Mouse (Mus musculus) embryonic facial prominence, embryonic 14.5 days (tissue): Measurements from ENCODE around the gene Ergic1. TPM values are rescaled to one million over a fixed set of nuclear protein-coding genes. Genes with fewer than 3 reads are reported as not detected.

Experiments
- ATAC-seq: fragments of 200-750 bp; cut with Nextera tagmentation; 2 replicates; pipeline ENCODE4 v1.8.0; 2017; ENCODE audit warnings: low read depth, moderate number of reproducible peaks, moderate TSS enrichment
- DNase-seq: peaks from one replicate; pipeline ENCODE4 v3.0.0-alpha.2; 2015; ENCODE audit warnings: low spot score
- H3K27ac ChIP-seq: fragments of 300-500 bp; sonication (generic); replicated peaks from 2 replicates; pipeline ENCODE4 v1.5.1; 2014; ENCODE audit warnings: low read depth, mild to moderate bottlenecking, low read length, moderate library complexity
- H3K27me3 ChIP-seq: fragments of 300-500 bp; sonication (generic); replicated peaks from 2 replicates; pipeline ENCODE4 v1.6.1; 2014; ENCODE audit warnings: low read length; ENCODE audit not compliant: control insufficient read depth, insufficient read depth
- H3K36me3 ChIP-seq: fragments of 300-500 bp; sonication (generic); 2 replicates; pipeline ENCODE4 v1.6.1; 2014; ENCODE audit warnings: low read length, mixed read lengths; ENCODE audit not compliant: control insufficient read depth, insufficient read depth
- H3K4me1 ChIP-seq: fragments of 300-500 bp; sonication (generic); 2 replicates; pipeline ENCODE4 v1.6.1; 2014; ENCODE audit warnings: antibody characterized with exemption, low read length; ENCODE audit not compliant: control insufficient read depth, insufficient read depth
- H3K4me2 ChIP-seq: fragments of 300-500 bp; sonication (generic); 2 replicates; pipeline ENCODE4 v1.6.1; 2014; ENCODE audit warnings: low read depth, mild to moderate bottlenecking, low read length, moderate library complexity, mixed read lengths
- H3K4me3 ChIP-seq: fragments of 300-500 bp; sonication (generic); 2 replicates; pipeline ENCODE4 v1.5.1; 2014; ENCODE audit warnings: low read depth, mild to moderate bottlenecking, low read length
- H3K9ac ChIP-seq: fragments of 300-500 bp; sonication (generic); 2 replicates; pipeline ENCODE4 v1.6.1; 2014; ENCODE audit warnings: low read depth, mild to moderate bottlenecking, low read length, moderate library complexity, mixed read lengths
- H3K9me3 ChIP-seq: fragments of 300-500 bp; sonication (generic); 2 replicates; pipeline ENCODE4 v1.6.1; 2016; ENCODE audit warnings: low read length; ENCODE audit not compliant: control insufficient read depth
- WGBS: fragments of 180-500 bp; shearing (Covaris S2); extraction: QIAGEN DNeasy Blood & Tissue Kit; methylation state at CpG from one replicate; pipeline ENCODE4 v1.1.7; 2014; 5-methylcytosine and 5-hydroxymethylcytosine counted together
- polyA plus RNA-seq: library from polyadenylated mRNA; unstranded; fragments of >200 nt; fragmentation: Nextera tagmentation; extraction: Ambion mirVana; gene quantifications from 2 replicates; pipeline ENCODE4 v1.2.1, GENCODE M21; 2014

Ergic1 gene
- polyA plus RNA-seq: 149 and 164 TPM in 2 replicates

DNA sequence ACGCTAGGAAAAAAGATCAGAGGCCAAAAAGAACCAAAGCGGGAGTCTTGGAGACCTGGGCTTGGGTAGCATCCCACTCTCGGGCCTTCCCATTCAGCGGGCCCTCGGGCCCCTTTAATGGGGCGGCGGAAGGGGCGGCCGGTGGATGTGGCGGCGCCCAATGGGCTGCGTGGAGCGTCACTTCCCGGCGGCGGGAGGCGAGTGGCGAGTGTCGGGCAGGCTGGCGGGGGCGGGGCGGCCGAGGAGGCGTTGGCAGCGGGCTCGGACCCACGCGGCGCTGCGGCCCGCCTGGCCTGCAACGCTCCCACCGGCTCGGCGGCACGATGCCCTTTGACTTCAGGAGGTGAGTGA lies at the start of gene Ergic1:
Gene Ergic1 (plus strand): TSS at position 200 of the 351 bp plus-strand sequence.
- ATAC-seq (peak; percentile 97), DNase-seq (peak; percentile 95)
- Histone ChIP-seq H3K4me2 (peak within 1 kb of the TSS; percentile 93), H3K9ac (peak within 1 kb of the TSS; percentile 89), H3K27ac (peak within 1 kb of the TSS; percentile 77), H3K36me3 (peaks cover 25% of the 10 kb centered on the region), H3K9me3 (0 out of 2 replicates have a peak, but pooled peaks cover 5% of the 10 kb centered on the region), H3K4me3 (peak within 1 kb of the TSS; percentile 78), H3K4me1 (peaks cover 20% of the 10 kb centered on the region; the same call in 1 of the 2 replicates), H3K27me3 (no peaks in the 10 kb centered on the region)
- WGBS: under 1% methylated on average over 19 of the region's 36 CpGs

DNA sequence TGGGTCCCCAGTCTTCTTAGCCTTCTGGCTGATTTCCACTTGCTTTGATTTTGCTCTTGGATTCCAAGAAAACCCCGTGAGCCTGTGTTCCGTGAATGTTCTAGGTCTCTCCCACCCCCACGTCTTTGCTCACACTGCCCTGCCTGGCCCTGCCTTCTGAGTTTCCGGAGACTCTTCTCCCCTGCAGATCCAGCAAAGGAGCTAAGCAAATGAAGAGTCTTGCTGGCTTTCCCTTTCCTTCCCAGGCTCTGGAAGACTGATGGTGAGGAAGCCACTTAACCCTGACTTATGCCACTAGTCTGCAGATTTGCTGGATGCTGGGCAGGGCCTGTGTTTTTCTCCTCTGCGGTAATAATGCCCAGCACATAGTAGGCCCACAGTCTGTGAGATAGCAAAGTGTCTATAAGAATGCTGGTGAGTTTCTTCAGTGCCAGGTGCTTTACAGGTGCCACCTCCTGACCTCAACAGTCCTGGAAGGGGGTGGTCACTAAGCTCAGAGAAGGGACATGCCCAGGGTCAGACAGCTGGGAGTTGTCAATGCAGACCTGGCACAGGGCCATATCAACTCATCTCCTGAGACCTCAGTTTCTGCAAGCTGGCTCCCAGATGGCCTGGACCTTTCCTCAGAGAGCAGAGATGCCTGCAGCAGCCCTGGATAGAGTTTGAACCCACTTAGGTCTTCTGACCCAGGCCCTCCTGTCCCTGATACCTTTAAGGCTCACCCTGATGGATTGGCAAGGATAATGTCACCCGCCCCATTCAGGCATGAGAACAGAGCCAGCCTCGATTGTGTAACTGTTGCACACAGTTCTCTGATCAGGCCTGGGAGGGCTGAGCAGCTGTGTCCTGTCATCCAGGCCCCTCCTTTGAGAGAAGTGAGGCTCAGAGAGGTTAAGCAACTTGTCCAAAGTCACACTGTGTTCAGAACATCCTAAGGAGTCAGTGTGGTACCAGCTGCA lies 49.2 kb upstream of the Ergic1 start:
- ATAC-seq: no peak
- WGBS: 65% methylated on average over 7 of the region's 7 CpGs
- Histone ChIP-seq H3K27me3 (no peaks in the 10 kb centered on the region), H3K9me3 (no peaks in the 10 kb centered on the region), H3K4me2 (no peak overlapping the region), H3K27ac (no peak overlapping the region), H3K36me3 (no peaks in the 10 kb centered on the region), H3K9ac (no peak overlapping the region), H3K4me1 (peaks cover 9% of the 10 kb centered on the region), H3K4me3 (no peak overlapping the region)
- no peak for DNase-seq

DNA sequence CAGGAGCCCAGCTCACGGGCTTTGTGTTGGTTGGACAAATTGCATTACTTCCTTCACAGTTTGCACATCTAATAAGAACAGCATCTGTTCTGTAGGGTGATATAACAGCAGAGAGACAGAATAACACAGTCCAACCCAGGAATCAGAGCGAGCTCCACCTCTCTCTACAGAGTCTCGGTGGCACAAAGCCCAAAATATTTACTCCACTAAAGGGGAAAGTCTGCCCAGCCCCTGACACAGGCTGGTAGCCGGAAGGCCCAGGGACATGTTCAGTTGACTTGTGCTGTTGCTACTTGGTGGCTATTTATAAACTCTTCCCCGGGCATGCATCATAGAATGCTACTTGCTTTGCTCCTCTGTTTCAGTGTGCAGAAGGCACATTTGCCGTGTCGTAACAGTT lies 48.3 kb upstream of the Ergic1 start:
- DNase-seq: no peak
- Histone ChIP-seq H3K9ac (no peak overlapping the region), H3K4me1 (peaks cover 9% of the 10 kb centered on the region), H3K27me3 (no peaks in the 10 kb centered on the region), H3K9me3 (no peaks in the 10 kb centered on the region), H3K4me3 (no peak overlapping the region), H3K36me3 (no peaks in the 10 kb centered on the region), H3K27ac (no peak overlapping the region), H3K4me2 (no peak overlapping the region)
- WGBS: 67% methylated on average over 7 of the region's 7 CpGs
- no peak for ATAC-seq

DNA sequence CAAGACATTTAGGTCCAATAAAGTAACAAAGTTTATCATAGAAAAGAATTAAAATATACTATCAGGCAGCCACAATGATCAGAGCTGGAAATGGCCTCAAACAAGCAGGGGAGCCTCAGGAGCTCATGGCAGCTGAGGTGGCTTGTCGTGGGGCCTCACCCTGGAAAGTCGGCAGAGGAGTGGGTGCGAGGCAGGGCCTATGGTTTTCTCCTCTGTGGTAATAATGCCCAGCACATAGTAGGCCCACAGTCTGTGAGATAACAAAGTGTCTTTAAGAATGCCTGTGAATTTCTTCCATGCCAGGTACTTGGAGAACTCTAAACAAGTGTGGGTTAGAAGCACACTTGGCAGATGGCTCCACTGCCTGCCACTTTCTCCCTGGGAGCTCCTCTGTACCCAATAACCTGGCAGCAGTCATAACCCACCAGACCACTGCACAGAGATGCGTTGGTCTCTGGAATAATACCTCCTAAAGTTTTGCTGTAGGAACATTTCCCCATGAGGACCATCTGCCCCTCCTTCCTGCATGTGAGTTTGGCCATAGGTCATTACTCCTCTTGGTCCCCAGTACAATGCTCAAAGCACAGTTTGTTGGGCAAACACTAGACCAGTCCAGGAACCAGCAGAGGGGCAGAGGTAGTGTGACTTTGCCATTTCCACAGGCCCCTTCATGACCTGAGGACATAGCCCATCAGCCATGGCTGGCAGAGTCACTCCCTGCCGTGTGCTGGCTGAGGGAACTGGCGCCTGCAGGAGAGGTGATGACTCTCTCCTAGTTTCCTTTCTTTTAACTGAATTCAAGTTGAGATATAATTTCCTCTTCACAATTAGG lies 47.6 kb upstream of the Ergic1 start:
- Histone ChIP-seq H3K4me2 (no peak overlapping the region), H3K27ac (no peak overlapping the region), H3K4me3 (no peak overlapping the region), H3K9ac (no peak overlapping the region), H3K4me1 (peaks cover 9% of the 10 kb centered on the region), H3K36me3 (no peaks in the 10 kb centered on the region), H3K9me3 (no peaks in the 10 kb centered on the region), H3K27me3 (no peaks in the 10 kb centered on the region)
- WGBS: 75% methylated on average over 6 of the region's 6 CpGs
- DNase-seq (no peak), ATAC-seq (no peak)

DNA sequence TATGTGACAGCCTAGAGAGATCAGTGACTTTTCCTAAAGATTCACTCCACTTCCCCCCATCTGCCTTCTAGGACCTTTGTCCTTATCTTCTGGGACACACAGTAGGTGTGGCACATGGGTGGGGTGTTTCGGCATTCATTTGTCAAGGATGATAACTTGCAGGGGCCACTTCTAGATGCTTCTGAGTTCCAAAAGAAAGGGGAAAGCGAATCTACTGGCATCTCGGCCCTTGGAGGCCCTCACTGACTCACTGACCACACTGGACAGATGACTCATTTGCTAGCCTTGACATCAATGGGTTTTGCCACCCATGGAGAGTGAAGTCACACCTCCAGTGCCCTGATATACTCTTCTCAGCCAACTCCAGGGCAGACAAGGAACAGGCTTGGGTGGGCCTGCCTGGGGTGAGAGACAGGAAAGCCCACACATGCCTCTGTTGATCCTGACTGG lies 46.7 kb upstream of the Ergic1 start:
- 82% methylated on average over 3 of the region's 3 CpGs for WGBS

DNA sequence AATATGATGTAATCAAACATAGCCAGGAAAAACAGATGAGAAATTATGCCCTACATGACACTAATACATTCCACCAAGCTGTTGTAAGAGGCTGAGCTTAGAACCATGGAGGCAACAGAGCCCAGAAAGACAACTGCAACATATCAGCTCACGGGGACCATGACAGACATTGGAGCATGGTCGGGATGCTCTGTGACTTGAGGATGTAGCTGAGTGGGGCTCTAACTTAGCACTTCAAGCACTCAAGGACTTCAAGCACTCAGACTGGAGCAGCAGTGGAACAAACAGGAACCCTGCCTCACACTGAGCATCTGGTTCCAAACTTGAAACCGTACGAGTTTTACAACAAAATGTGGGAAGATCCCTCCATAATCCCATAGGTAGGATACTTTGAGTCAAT lies 45.6 kb upstream of the Ergic1 start:
- no peaks in the 10 kb centered on the region for H3K9me3 ChIP-seq
- no peak overlapping the region for H3K9ac ChIP-seq
- H3K36me3 ChIP-seq: no peaks in the 10 kb centered on the region
- WGBS: 81% methylated on average over 4 of the region's 4 CpGs
- no peak for ATAC-seq
- no peak overlapping the region for H3K27ac ChIP-seq
- no peak overlapping the region for H3K4me3 ChIP-seq
- H3K27me3 ChIP-seq: no peaks in the 10 kb centered on the region
- no peak for DNase-seq
- H3K4me2 ChIP-seq: no peak overlapping the region
- no peaks in the 10 kb centered on the region for H3K4me1 ChIP-seq

More for the DNA sequence above, 46.7 kb upstream of the Ergic1 start:
- no peak overlapping the region for H3K4me2 ChIP-seq
- H3K27me3 ChIP-seq: no peaks in the 10 kb centered on the region
- no peak for DNase-seq
- no peaks in the 10 kb centered on the region for H3K9me3 ChIP-seq
- H3K27ac ChIP-seq: no peak overlapping the region
- H3K4me1 ChIP-seq: peaks cover 6% of the 10 kb centered on the region
- no peak overlapping the region for H3K9ac ChIP-seq
- no peaks in the 10 kb centered on the region for H3K36me3 ChIP-seq
- no peak overlapping the region for H3K4me3 ChIP-seq
- no peak for ATAC-seq

DNA sequence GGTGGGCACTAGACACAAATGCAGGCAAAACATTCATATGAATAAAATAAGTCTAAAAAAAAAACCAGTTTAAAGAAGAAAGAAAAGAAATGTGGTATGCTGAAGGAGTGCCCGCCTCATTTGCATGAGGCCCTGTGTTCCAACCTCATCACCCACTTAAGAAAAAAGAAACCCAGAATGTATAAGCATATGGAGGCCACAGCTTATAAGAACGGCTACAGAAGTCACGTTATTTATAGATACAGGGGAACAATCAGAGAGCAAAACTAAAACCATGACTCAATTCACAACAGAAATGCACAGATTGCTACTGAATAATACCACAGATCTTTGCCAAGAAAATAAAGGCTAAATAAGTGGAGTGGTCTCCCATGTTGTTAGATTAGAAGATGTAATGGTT lies 43.0 kb upstream of the Ergic1 start:
- Histone ChIP-seq H3K27ac (no peak overlapping the region), H3K4me3 (no peak overlapping the region), H3K9ac (no peak overlapping the region), H3K9me3 (no peaks in the 10 kb centered on the region), H3K4me2 (no peak overlapping the region), H3K4me1 (no peaks in the 10 kb centered on the region), H3K36me3 (no peaks in the 10 kb centered on the region), H3K27me3 (no peaks in the 10 kb centered on the region)
- ATAC-seq (no peak), DNase-seq (no peak)
- WGBS: 78% methylated on average over 3 of the region's 3 CpGs

DNA sequence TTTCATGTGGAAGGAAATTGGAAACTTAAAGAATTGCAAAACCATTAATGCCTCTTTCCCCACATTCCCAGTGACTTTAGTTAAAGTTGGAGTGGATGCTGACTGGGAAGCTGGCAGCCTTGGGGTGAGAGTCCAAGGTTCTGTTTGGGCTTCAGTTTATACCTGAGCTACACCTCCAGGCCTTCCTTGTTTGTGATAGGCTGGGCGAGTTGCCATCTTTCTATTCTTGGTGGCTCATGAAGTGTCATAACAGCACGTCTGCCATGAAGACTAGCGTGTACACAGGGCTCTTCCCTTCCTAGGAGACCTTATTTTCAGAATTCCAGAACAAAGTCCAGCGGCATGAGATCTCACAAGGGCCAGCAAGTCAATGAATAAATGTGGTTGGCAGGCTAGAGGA lies 38.6 kb upstream of the Ergic1 start:
- ATAC-seq: no peak
- no peak overlapping the region for H3K4me2 ChIP-seq
- H3K27ac ChIP-seq: no peak overlapping the region
- H3K36me3 ChIP-seq: no peaks in the 10 kb centered on the region
- H3K9ac ChIP-seq: no peak overlapping the region
- no peaks in the 10 kb centered on the region for H3K27me3 ChIP-seq
- H3K4me1 ChIP-seq: no peaks in the 10 kb centered on the region
- no peak for DNase-seq
- no peaks in the 10 kb centered on the region for H3K9me3 ChIP-seq
- 77% methylated on average over 4 of the region's 4 CpGs for WGBS
- H3K4me3 ChIP-seq: no peak overlapping the region
